Mouse (Mus musculus) embryonic facial prominence, embryonic 11.5 days (tissue): ENCODE measurements around the gene Cct3. TPM values are rescaled to one million over a fixed set of nuclear protein-coding genes. Genes with fewer than 3 reads are reported as not detected.
A peak's percentile ranks its signal among the peaks of the same experiment; 100 is the strongest.
"Not testable (repeated sequence)": the region's sequence is repeated elsewhere in the genome, so short reads cannot be mapped to it uniquely, and the experiment has no call there.

Experiments used
- ATAC-seq: fragments of 200-750 bp; cut with Nextera tagmentation; replicated peaks from 2 replicates; pipeline ENCODE4 v1.8.0; 2017; ENCODE audit warnings: low read depth; ENCODE audit not compliant: insufficient number of reproducible peaks, low FRiP score, low TSS enrichment
- DNase-seq: peaks from one replicate; pipeline ENCODE4 v3.0.0-alpha.2; 2015; ENCODE audit warnings: low spot score
- H3K27ac ChIP-seq: fragments of 300-500 bp; sonication (generic); replicated peaks from 2 replicates; pipeline ENCODE4 v1.5.1; 2014; ENCODE audit warnings: mild to moderate bottlenecking, low read depth, low read length, control low read depth
- H3K27me3 ChIP-seq: fragments of 300-500 bp; sonication (generic); 2 replicates; pipeline ENCODE4 v1.6.1; 2014; ENCODE audit warnings: mild to moderate bottlenecking, low read length, moderate library complexity, mixed read lengths; ENCODE audit not compliant: control insufficient read depth, insufficient read depth
- H3K36me3 ChIP-seq: fragments of 300-500 bp; sonication (generic); replicated peaks from 2 replicates; pipeline ENCODE4 v1.6.1; 2014; ENCODE audit warnings: low read depth, mild to moderate bottlenecking, low read length, moderate library complexity, mixed read lengths; ENCODE audit not compliant: control insufficient read depth, insufficient read depth
- H3K4me1 ChIP-seq: fragments of 300-500 bp; sonication (generic); 2 replicates; pipeline ENCODE4 v1.6.1; 2014; ENCODE audit warnings: low read length, mixed read lengths; ENCODE audit not compliant: control insufficient read depth, insufficient read depth
- H3K4me2 ChIP-seq: fragments of 300-500 bp; sonication (generic); 2 replicates; pipeline ENCODE4 v1.6.1; 2014; ENCODE audit warnings: low read depth, mild to moderate bottlenecking, control low read depth, low read length, moderate library complexity
- H3K4me3 ChIP-seq: fragments of 300-500 bp; sonication (generic); 2 replicates; pipeline ENCODE4 v1.5.1; 2014; ENCODE audit warnings: low read depth, low read length, control low read depth
- H3K9ac ChIP-seq: fragments of 300-500 bp; sonication (generic); replicated peaks from 2 replicates; pipeline ENCODE4 v1.6.1; 2014; ENCODE audit warnings: mild to moderate bottlenecking, control low read depth, low read length
- H3K9me3 ChIP-seq: fragments of 300-500 bp; sonication (generic); replicated peaks from 2 replicates; pipeline ENCODE4 v1.6.1; 2016; ENCODE audit warnings: mild to moderate bottlenecking, low read length, inconsistent platforms, mixed read lengths; ENCODE audit not compliant: control insufficient read depth
- WGBS: fragments of 180-500 bp; shearing (Covaris S2); extraction: QIAGEN DNeasy Blood & Tissue Kit; methylation state at CpG from one replicate; pipeline ENCODE4 v1.1.7; 2014; 5-methylcytosine and 5-hydroxymethylcytosine counted together
- polyA plus RNA-seq: library from polyadenylated mRNA; unstranded; fragments of >200 nt; fragmentation: Nextera tagmentation; extraction: Ambion mirVana; gene quantifications from 2 replicates; pipeline ENCODE4 v1.2.1, GENCODE M21; 2014

The Cct3 gene
- polyA plus RNA-seq, 1 experiment from 2014 or later, result 788 TPM

- WGBS, result 81% methylated on average over 6 of the region's 6 CpGs
- H3K9ac ChIP-seq, ATAC-seq: not testable (repeated sequence)
These were observed 28.9 kb upstream of the Cct3 start for GRCm38 (mm10) chr3:88268014-88268413.

GRCm38 (mm10) chr3:88268991-88269390 lies 27.9 kb upstream of the Cct3 start:
- H3K36me3 ChIP-seq, result no peaks in the 10 kb centered on the region
- ATAC-seq, result no peak
- 83% methylated on average over 5 of the region's 5 CpGs for WGBS
- no peaks in the 10 kb centered on the region for H3K4me1 ChIP-seq
- no peak for DNase-seq
- no peak overlapping the region for H3K4me2 ChIP-seq
- H3K27ac ChIP-seq, result no peak overlapping the region
- H3K4me3 ChIP-seq, result no peak overlapping the region
- no peak overlapping the region for H3K9ac ChIP-seq
- no peaks in the 10 kb centered on the region for H3K27me3 ChIP-seq
- no peaks in the 10 kb centered on the region for H3K9me3 ChIP-seq

More at GRCm38 (mm10) chr3:88268014-88268413, 28.9 kb upstream of the Cct3 start:
- not testable (repeated sequence) for H3K4me3 ChIP-seq, H3K4me1 ChIP-seq, H3K36me3 ChIP-seq, DNase-seq, H3K9me3 ChIP-seq, H3K27ac ChIP-seq, H3K27me3 ChIP-seq, H3K4me2 ChIP-seq

- not testable (repeated sequence) for H3K36me3 ChIP-seq, H3K9ac ChIP-seq, H3K9me3 ChIP-seq, DNase-seq, H3K27ac ChIP-seq, H3K4me1 ChIP-seq, H3K27me3 ChIP-seq, ATAC-seq, H3K4me2 ChIP-seq, H3K4me3 ChIP-seq
- 87% methylated on average over 2 of the region's 2 CpGs for WGBS
These were observed 25.6 kb upstream of the Cct3 start for GRCm38 (mm10) chr3:88271298-88271697.

GRCm38 (mm10) chr3:88271859-88272258 lies 25.1 kb upstream of the Cct3 start:
- ATAC-seq, result no peak
- no peak overlapping the region for H3K27ac ChIP-seq
- no peak overlapping the region for H3K4me3 ChIP-seq

GRCm38 (mm10) chr3:88274002-88274401 lies 22.9 kb upstream of the Cct3 start:
- WGBS, result 91% methylated on average over 4 of the region's 4 CpGs
- Histone ChIP-seq H3K4me1 (no peaks in the 10 kb centered on the region), H3K27ac (no peak overlapping the region), H3K4me2 (no peak overlapping the region), H3K27me3 (no peaks in the 10 kb centered on the region), H3K9me3 (no peaks in the 10 kb centered on the region), H3K36me3 (no peaks in the 10 kb centered on the region), H3K4me3 (no peak overlapping the region), H3K9ac (no peak overlapping the region)
- no peak for ATAC-seq
- no peak for DNase-seq

More at GRCm38 (mm10) chr3:88271859-88272258, 25.1 kb upstream of the Cct3 start:
- Histone ChIP-seq H3K9ac (no peak overlapping the region), H3K27me3 (no peaks in the 10 kb centered on the region), H3K9me3 (no peaks in the 10 kb centered on the region), H3K36me3 (no peaks in the 10 kb centered on the region), H3K4me2 (no peak overlapping the region), H3K4me1 (no peaks in the 10 kb centered on the region)
- no peak for DNase-seq
- WGBS, result 92% methylated on average over 3 of the region's 3 CpGs

- H3K4me1 ChIP-seq, result no peaks in the 10 kb centered on the region
- DNase-seq (no peak), ATAC-seq (no peak)
- H3K4me2 ChIP-seq, result no peak overlapping the region
- no peak overlapping the region for H3K9ac ChIP-seq
- 89% methylated on average over 2 of the region's 2 CpGs for WGBS
- no peak overlapping the region for H3K4me3 ChIP-seq
- no peak overlapping the region for H3K27ac ChIP-seq
- H3K36me3 ChIP-seq, result no peaks in the 10 kb centered on the region
- H3K9me3 ChIP-seq, result no peaks in the 10 kb centered on the region
- no peaks in the 10 kb centered on the region for H3K27me3 ChIP-seq
These were observed 20.8 kb upstream of the Cct3 start for GRCm38 (mm10) chr3:88276121-88276520.

GRCm38 (mm10) chr3:88276529-88277143 lies 20.3 kb upstream of the Cct3 start:
- DNase-seq (peak; percentile 25), ATAC-seq (no peak)
- H3K27ac ChIP-seq, result no peak overlapping the region
- no peak overlapping the region for H3K4me2 ChIP-seq
- WGBS, result 49% methylated on average over 7 of the region's 7 CpGs
- no peaks in the 10 kb centered on the region for H3K4me1 ChIP-seq
- no peak overlapping the region for H3K9ac ChIP-seq
- no peaks in the 10 kb centered on the region for H3K36me3 ChIP-seq
- no peaks in the 10 kb centered on the region for H3K9me3 ChIP-seq
- no peaks in the 10 kb centered on the region for H3K27me3 ChIP-seq
- no peak overlapping the region for H3K4me3 ChIP-seq

GRCm38 (mm10) chr3:88280035-88280434 lies 16.9 kb upstream of the Cct3 start:
- Histone ChIP-seq H3K9me3 (no peaks in the 10 kb centered on the region), H3K36me3 (no peaks in the 10 kb centered on the region), H3K4me1 (no peaks in the 10 kb centered on the region), H3K4me3 (no peak overlapping the region), H3K27me3 (no peaks in the 10 kb centered on the region), H3K9ac (no peak overlapping the region), H3K27ac (no peak overlapping the region), H3K4me2 (no peak overlapping the region)
- DNase-seq (no peak), ATAC-seq (no peak)
- WGBS, result 78% methylated on average over 2 of the region's 2 CpGs
